Mouse (Mus musculus) intestine, embryonic 14.5 days (tissue): ENCODE data around the gene Wsb2. TPM values are rescaled to one million over a fixed set of nuclear protein-coding genes. Genes with fewer than 3 reads are reported as not detected.

Experiments
- ATAC-seq: fragments of 200-750 bp; cut with Nextera tagmentation; replicated peaks from 2 replicates; pipeline ENCODE4 v1.8.0; 2017; ENCODE audit warnings: low read depth, moderate number of reproducible peaks, moderate TSS enrichment, moderate library complexity; ENCODE audit not compliant: low FRiP score, low TSS enrichment
- DNase-seq: peaks from one replicate; pipeline ENCODE4 v3.0.0-alpha.2; 2018; ENCODE audit warnings: low spot score
- H3K27ac ChIP-seq: fragments of 300-500 bp; sonication (generic); 2 replicates; pipeline ENCODE4 v1.5.1; 2014; ENCODE audit warnings: low read depth, mild to moderate bottlenecking, control low read depth
- H3K27me3 ChIP-seq: fragments of 300-500 bp; sonication (generic); replicated peaks from 2 replicates; pipeline ENCODE4 v1.6.1; 2014; ENCODE audit warnings: low read length, control low read depth; ENCODE audit not compliant: control insufficient read depth, insufficient read depth
- H3K36me3 ChIP-seq: fragments of 300-500 bp; sonication (generic); 2 replicates; pipeline ENCODE4 v1.6.1; 2014; ENCODE audit warnings: low read length, control low read depth; ENCODE audit not compliant: control insufficient read depth, insufficient read depth
- H3K4me1 ChIP-seq: fragments of 300-500 bp; sonication (generic); replicated peaks from 2 replicates; pipeline ENCODE4 v1.6.1; 2014; ENCODE audit warnings: low read length, control low read depth, mixed read lengths; ENCODE audit not compliant: control insufficient read depth, insufficient read depth
- H3K4me2 ChIP-seq: fragments of 300-500 bp; sonication (generic); 2 replicates; pipeline ENCODE4 v1.6.1; 2014; ENCODE audit warnings: low read length
- H3K4me3 ChIP-seq: fragments of 300-500 bp; sonication (generic); 2 replicates; pipeline ENCODE4 v1.5.1; 2014; ENCODE audit warnings: low read depth, low read length, control low read depth, mixed read lengths
- H3K9ac ChIP-seq: fragments of 300-500 bp; sonication (generic); 2 replicates; pipeline ENCODE4 v1.6.1; 2014; ENCODE audit warnings: mild to moderate bottlenecking, low read length
- H3K9me3 ChIP-seq: fragments of 300-500 bp; sonication (generic); 2 replicates; pipeline ENCODE4 v1.6.1; 2016; ENCODE audit warnings: low read length, control low read depth; ENCODE audit not compliant: control insufficient read depth
- WGBS: fragments of 180-500 bp; shearing (Covaris S2); extraction: QIAGEN DNeasy Blood & Tissue Kit; methylation state at CpG from one replicate; pipeline ENCODE4 v1.1.7; 2014; 5-methylcytosine and 5-hydroxymethylcytosine counted together
- polyA plus RNA-seq: library from polyadenylated mRNA; unstranded; fragments of >200 nt; fragmentation: Nextera tagmentation; extraction: Ambion mirVana; gene quantifications from 2 replicates; pipeline ENCODE4 v1.2.1, GENCODE M21; 2014

The Wsb2 gene
- 63.9 and 70.3 TPM in 2 replicates for polyA plus RNA-seq

- Histone ChIP-seq H3K9ac (peak within 1 kb of the TSS; percentile 84), H3K36me3 (0 out of 2 replicates have a peak, but pooled peaks cover 6% of the 10 kb centered on the region), H3K4me3 (peak within 1 kb of the TSS; percentile 95), H3K4me2 (peak within 1 kb of the TSS; percentile 91), H3K9me3 (no peaks in the 10 kb centered on the region), H3K4me1 (peaks cover 39% of the 10 kb centered on the region), H3K27me3 (no peaks in the 10 kb centered on the region), H3K27ac (peak within 1 kb of the TSS; percentile 85)
- WGBS: 2% methylated on average over 28 of the region's 54 CpGs
- ATAC-seq (peak; percentile 46; the same call in 1 of the 2 replicates), DNase-seq (peak; percentile 88)
Measured at GRCm38 (mm10) chr5:117357129-117357477, at the start of gene Wsb2. Gene Wsb2 (plus strand): TSS chr5:117357304.

DNA sequence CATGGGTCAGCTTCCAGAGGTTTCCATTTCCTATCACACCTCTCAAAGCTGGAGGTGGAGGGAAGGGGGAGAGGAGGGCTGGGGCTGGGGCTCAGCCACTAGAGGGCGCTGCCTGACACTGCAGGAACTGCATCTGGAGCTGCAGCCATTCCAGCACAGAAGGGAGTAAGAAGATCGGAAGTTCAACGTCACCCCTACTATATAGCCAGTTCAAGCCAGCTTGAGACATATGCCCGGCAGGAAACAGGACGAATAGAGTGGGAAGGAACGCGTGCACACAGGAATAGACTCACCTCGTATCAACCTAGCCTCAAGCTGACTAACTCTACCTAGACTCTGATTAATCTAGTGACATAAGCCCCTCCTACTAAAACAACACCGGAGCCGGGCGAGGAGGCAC lies 49.4 kb upstream of the Wsb2 start:
- Histone ChIP-seq H3K9ac (no peak overlapping the region), H3K4me3 (no peak overlapping the region), H3K9me3 (no peaks in the 10 kb centered on the region), H3K4me1 (no peaks in the 10 kb centered on the region), H3K4me2 (no peak overlapping the region), H3K27me3 (no peaks in the 10 kb centered on the region), H3K27ac (no peak overlapping the region), H3K36me3 (no peaks in the 10 kb centered on the region)
- ATAC-seq (peak; percentile 24; the same call in 1 of the 2 replicates), DNase-seq (peak; percentile 82)
- WGBS: 41% methylated on average over 11 of the region's 11 CpGs

DNA sequence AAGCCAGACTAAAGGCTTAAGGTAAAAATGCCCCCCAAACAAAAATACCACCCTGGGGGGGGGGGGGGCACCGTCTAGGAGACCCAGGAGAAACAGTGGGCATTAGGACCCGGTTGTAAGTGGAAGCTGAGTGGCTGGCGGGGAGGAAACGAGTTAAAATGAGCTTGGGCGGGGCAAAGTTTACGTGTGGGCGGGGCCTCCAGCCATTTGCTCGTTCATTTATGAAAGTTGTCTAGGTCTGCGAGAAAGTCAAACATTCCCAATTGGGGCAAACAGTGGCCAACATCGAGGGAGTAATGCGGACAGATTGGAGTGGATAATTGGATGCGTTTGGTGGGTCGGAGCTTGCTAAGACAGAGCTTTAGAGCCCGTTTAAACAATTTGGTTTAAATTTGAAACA lies 43.7 kb upstream of the Wsb2 start:
- H3K27me3 ChIP-seq: no peaks in the 10 kb centered on the region
- peaks cover 12% of the 10 kb centered on the region for H3K4me1 ChIP-seq
- DNase-seq: peak; percentile 76
- H3K9me3 ChIP-seq: no peaks in the 10 kb centered on the region
- H3K36me3 ChIP-seq: no peaks in the 10 kb centered on the region
- H3K9ac ChIP-seq: 0 out of 2 replicates have a peak overlapping the region, but pooled peaks have one; percentile 7
- ATAC-seq: no peak
- H3K4me3 ChIP-seq: peak overlapping the region; percentile 27
- WGBS: 13% methylated on average over 14 of the region's 14 CpGs
- H3K4me2 ChIP-seq: peak overlapping the region; percentile 49
- H3K27ac ChIP-seq: peak overlapping the region; percentile 67; the same call in 1 of the 2 replicates

DNA sequence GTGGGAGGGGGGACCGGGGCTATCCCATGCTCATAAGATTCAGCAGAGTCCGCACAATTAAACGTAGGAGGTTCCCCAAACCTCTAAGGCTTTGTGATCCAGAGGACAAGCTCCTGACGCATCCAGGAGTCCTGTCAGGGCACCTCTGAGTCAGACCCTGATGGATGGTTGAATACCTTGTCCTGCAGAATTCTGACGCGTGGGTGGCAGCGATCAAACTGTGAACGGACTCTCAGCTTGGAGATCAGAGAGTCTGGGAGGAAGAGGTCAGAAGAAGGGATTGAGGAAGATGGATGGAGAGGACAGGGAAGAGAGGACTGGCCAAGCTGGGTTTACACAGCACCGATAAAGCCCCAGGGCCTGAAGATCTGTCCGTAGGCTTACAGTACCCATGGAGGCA lies 43.2 kb upstream of the Wsb2 start:
- no peak for DNase-seq
- Histone ChIP-seq H3K27ac (peak overlapping the region; percentile 67), H3K9me3 (no peaks in the 10 kb centered on the region), H3K4me3 (peak overlapping the region; percentile 27), H3K4me2 (peak overlapping the region; percentile 49), H3K4me1 (peaks cover 12% of the 10 kb centered on the region), H3K36me3 (no peaks in the 10 kb centered on the region), H3K9ac (0 out of 2 replicates have a peak overlapping the region, but pooled peaks have one; percentile 2), H3K27me3 (no peaks in the 10 kb centered on the region)
- 24% methylated on average over 10 of the region's 10 CpGs for WGBS
- ATAC-seq: no peak

DNA sequence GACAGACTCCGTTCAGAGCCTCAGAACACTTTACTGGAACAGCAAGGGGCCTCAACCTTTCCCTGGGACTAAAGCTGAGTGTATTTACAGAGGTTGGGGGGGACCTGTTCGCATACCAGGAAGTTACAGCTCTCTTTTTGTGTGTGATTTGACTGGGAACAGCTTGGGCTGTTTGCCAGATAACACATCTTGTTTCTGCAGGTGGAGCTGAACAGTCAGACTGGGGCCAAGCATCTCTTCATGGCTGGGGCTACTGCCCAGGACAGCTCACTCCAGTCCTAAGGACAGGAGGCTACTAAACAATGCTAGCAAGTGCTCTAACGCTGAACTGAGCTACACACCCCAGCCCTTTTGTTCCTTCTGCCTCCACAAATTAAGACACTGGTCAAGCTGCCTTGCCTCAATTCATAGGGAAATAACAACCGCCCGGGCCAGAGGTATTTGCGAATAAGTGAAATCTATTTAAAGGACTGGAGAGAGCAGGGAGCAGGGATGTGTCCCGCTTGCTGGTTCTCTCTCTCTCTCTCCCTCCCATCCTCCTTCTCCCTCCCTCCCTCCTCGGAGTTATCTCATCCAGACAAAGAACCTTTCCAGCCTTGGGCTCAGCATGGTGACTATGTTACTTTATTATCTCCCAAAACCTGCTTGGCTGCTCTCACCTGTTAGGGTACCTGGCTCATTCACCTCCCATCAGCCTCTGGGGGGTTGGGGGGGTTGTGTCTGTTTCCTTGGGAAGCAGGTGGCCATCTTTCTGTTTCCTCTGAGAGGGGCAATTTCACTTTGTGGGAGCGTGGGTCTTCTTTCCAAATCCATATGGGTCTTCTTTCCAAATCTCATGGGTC lies 42.3 kb upstream of the Wsb2 start:
- H3K27ac ChIP-seq: peak overlapping the region; percentile 67

DNA sequence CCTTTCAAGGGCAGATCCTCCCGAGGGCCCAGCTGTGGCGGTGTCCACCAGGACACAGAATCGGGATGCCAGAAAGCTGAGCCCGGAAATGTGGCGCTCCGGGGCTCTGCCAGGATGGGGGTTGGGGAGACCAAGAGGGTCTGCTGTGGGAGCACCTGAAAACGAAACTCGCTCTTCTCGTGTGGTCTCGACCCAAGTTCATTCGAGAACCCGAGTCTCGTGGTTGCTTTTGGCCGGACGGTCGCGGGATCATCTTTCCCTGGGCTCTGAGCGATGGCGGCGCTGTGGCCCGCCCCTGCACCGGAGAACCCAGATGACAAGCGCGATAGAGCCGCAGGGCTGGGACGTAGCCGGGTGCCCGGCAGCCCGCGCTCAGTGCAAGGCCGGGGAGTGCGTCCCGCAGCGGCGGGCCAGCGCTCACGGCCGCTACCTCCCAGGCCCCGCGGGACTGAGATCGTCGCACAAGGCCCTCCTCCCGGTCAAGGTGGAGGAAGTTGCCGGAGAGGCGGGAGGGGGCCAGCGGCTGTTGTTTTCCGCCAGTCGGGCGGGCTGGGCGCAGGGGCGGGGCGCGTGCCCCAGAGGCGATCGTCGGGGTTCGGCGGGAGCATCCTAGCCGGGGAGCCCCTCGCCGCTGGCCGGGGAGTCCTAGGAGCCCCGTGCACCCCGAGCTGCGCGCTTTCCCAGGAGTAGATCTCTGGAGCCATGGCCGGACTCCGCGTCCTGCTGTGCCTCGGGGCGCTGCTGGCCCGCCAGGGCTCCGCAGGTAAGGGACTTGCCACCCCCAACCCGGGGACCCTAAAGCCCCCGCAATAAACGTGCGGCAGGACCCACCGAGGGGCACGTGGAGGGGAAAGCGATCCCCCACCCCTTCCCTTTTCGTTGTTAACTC lies 38.1 kb upstream of the Wsb2 start, which contains the start of gene Vsig10:
Vsig10 (plus strand) TSS at position 343 of the 889 bp plus-strand sequence.
- H3K27me3 ChIP-seq: no peaks in the 10 kb centered on the region
- H3K9me3 ChIP-seq: no peaks in the 10 kb centered on the region
- H3K4me1 ChIP-seq: peaks cover 14% of the 10 kb centered on the region
- ATAC-seq (peak; percentile 74), DNase-seq (peak; percentile 87)
- no peaks in the 10 kb centered on the region for H3K36me3 ChIP-seq
- H3K27ac ChIP-seq: peak within 1 kb of the TSS; percentile 87
- peak within 1 kb of the TSS; percentile 85 for H3K9ac ChIP-seq
- peak within 1 kb of the TSS; percentile 90 for H3K4me2 ChIP-seq
- H3K4me3 ChIP-seq: peak within 1 kb of the TSS; percentile 57
- under 1% methylated on average over 78 of the region's 81 CpGs for WGBS

More for the DNA sequence above, 42.3 kb upstream of the Wsb2 start:
- peaks cover 12% of the 10 kb centered on the region for H3K4me1 ChIP-seq
- H3K36me3 ChIP-seq: no peaks in the 10 kb centered on the region
- 0 out of 2 replicates have a peak, but pooled peaks have one; percentile 18 for ATAC-seq
- no peaks in the 10 kb centered on the region for H3K27me3 ChIP-seq
- H3K9ac ChIP-seq: no peak overlapping the region
- peak; percentile 71 for DNase-seq
- H3K4me2 ChIP-seq: no peak overlapping the region; the same call in 1 of the 2 replicates
- H3K4me3 ChIP-seq: no peak overlapping the region
- no peaks in the 10 kb centered on the region for H3K9me3 ChIP-seq
- 28% methylated on average over 9 of the region's 9 CpGs for WGBS

DNA sequence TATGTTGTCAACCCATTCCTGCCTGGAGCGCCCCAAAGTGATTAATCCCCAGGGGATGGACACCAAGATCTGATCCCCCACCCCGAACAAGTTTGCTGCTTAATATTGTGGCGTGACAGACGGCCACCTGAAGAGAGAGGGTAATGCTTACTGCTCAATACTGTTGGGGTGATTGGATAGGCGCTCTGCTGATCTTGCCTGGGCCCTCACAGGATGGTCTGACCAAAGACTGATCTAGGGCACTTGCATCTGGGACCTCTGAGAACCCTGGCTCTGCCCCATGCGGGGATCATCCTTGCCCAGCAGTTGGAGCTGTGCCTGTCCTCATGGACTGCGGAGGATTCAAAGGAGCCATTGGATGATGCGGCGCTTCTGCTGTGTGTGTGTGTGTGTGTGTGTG lies 33.4 kb upstream of the Wsb2 start:
- Histone ChIP-seq H3K27me3 (no peaks in the 10 kb centered on the region), H3K9me3 (no peaks in the 10 kb centered on the region), H3K36me3 (peaks cover 7% of the 10 kb centered on the region; the same call in 1 of the 2 replicates), H3K4me2 (no peak overlapping the region), H3K9ac (no peak overlapping the region), H3K4me3 (no peak overlapping the region), H3K27ac (no peak overlapping the region), H3K4me1 (peaks cover 6% of the 10 kb centered on the region; the same call in 1 of the 2 replicates)
- ATAC-seq (no peak), DNase-seq (no peak)
- WGBS: 85% methylated on average over 9 of the region's 9 CpGs

DNA sequence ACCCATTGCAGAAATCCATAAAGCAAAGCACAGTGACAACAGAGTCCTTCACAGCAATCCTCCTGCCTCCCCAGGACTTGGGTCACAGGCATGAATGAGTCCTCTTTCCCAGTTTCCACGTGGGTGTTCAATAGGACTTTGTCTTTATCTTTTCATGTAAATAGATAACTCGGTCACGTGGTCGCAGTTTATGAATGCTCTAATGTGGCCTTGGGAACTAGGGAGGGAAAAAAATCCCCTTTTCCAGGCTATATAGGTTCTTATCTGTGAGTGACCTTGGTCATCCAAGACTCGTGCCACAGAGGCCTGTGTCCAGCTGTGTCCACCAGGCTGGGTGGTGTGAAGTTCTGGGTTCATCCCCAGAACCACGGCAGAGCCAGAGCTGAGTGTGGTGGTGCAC lies 30.7 kb upstream of the Wsb2 start:
- no peak for DNase-seq
- Histone ChIP-seq H3K4me3 (no peak overlapping the region), H3K9me3 (no peaks in the 10 kb centered on the region), H3K27me3 (no peaks in the 10 kb centered on the region), H3K4me2 (no peak overlapping the region), H3K27ac (no peak overlapping the region), H3K4me1 (no peaks in the 10 kb centered on the region), H3K36me3 (peaks cover 7% of the 10 kb centered on the region; the same call in 1 of the 2 replicates), H3K9ac (no peak overlapping the region)
- WGBS: 65% methylated on average over 6 of the region's 6 CpGs
- no peak; the same call in 1 of the 2 replicates for ATAC-seq
